Mouse (Mus musculus): ENCODE measurements around the gene Adcy1. TPM values are rescaled to one million over a fixed set of nuclear protein-coding genes. Genes with fewer than 3 reads are reported as not detected.

Gene Adcy1
- polyA plus RNA-seq, 1 experiment, result 2.3 TPM

DNA sequence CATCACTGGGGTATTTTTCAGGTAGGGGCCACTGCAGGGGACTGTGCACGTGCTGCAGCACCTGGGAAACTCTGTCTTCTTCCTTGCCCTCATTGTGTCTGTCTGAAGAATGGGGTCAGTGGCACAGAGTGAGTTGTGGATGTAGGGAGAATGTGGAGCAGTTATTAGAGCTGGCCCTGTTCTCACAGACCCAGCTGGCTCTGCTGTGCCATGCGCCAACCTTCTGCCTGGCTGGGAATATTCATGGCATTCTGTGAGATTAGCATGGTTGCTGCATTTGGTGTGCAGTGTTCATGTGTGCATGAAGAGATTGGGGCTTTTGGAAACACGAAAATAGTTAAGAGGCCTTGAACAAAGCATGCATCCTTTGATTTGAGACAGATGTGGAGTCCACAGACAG, 10.3 kb downstream of the Adcy1 start:
- H3K4me1 ChIP-seq (replicated peaks; ENCODE audit: control insufficient read depth, insufficient read depth, low read length), result no peaks in the 10 kb centered on the region
- no peak overlapping the region for H3K4me3 ChIP-seq (ENCODE audit: control insufficient read depth, insufficient read depth, low read length)
- DNase-seq, result no peak
- H3K27ac ChIP-seq (ENCODE audit: control insufficient read depth, insufficient read depth, low read length), result no peak overlapping the region
- TF ChIP-seq POLR2A (IDR thresholded peaks at IDR 0.05; ENCODE audit: control insufficient read depth, extremely low read depth, insufficient read depth, low read length, poor library complexity) (no peak), CTCF (IDR thresholded peaks at IDR 0.05; ENCODE audit: borderline replicate concordance, control insufficient read depth, extremely low read depth, insufficient read depth, low read length, poor library complexity) (no peak)
- H3K27me3 ChIP-seq (ENCODE audit: control insufficient read depth, insufficient read depth, low read length), result no peaks in the 10 kb centered on the region
- no peaks in the 10 kb centered on the region for H3K36me3 ChIP-seq (ENCODE audit: control insufficient read depth, insufficient read depth, low read length)
- 82% methylated on average over 3 of the region's 3 CpGs for WGBS

DNA sequence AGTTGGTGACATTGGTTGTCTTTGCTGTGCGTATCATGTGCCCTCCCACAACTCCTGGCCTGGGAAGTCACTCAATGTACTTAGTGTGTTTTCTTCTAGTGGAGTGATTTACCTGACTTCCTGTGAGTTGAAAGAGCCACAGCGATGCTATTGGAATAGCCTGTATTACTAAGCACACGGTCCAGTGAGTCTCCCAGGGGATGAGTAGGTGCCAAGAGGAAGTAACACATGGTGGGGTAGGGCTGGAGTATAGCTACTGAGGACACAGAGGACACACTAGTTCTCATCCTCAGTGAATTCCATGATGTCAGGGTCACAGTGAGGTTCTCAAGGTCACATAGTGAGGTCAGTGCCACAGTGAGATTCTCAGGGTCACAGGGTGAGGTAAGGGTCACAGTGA, 13.2 kb downstream of the Adcy1 start:
- no peak for TF ChIP-seq CTCF (IDR thresholded peaks at IDR 0.05; ENCODE audit: borderline replicate concordance, control insufficient read depth, extremely low read depth, insufficient read depth, low read length, poor library complexity)
- no peak for TF ChIP-seq POLR2A (IDR thresholded peaks at IDR 0.05; ENCODE audit: control insufficient read depth, extremely low read depth, insufficient read depth, low read length, poor library complexity)

DNA sequence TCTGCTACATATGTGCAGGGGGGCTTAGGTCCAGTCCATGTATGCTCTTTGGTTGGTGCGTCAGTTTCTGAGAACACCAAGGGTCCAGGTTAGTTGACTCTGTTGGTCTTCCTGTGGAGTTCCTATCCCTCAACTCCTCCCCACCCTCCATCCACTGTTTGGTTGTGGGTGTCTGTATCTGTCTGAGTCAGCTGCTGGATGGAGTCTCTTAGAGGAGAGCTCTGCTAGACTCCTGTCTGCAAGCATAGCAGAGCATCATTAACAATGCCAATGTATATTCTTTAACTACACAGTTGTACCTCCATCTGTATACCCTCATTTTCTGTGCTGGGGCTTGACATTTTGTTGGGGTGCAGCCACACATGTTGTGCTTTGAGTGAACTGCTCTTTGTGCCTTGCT, 18.6 kb downstream of the Adcy1 start:
- WGBS, result 100% methylated on average over 1 of the region's 1 CpGs
- H3K4me1 ChIP-seq (replicated peaks; ENCODE audit: control insufficient read depth, insufficient read depth, low read length), result no peaks in the 10 kb centered on the region
- H3K4me3 ChIP-seq (ENCODE audit: control insufficient read depth, insufficient read depth, low read length), result no peak overlapping the region
- H3K27ac ChIP-seq (ENCODE audit: control insufficient read depth, insufficient read depth, low read length), result no peak overlapping the region
- TF ChIP-seq CTCF (IDR thresholded peaks at IDR 0.05; ENCODE audit: borderline replicate concordance, control insufficient read depth, extremely low read depth, insufficient read depth, low read length, poor library complexity) (no peak), POLR2A (IDR thresholded peaks at IDR 0.05; ENCODE audit: control insufficient read depth, extremely low read depth, insufficient read depth, low read length, poor library complexity) (no peak)
- DNase-seq, result no peak
- H3K27me3 ChIP-seq (ENCODE audit: control insufficient read depth, insufficient read depth, low read length), result no peaks in the 10 kb centered on the region
- no peaks in the 10 kb centered on the region for H3K36me3 ChIP-seq (ENCODE audit: control insufficient read depth, insufficient read depth, low read length)

More for the DNA sequence above, 13.2 kb downstream of the Adcy1 start:
- Histone ChIP-seq H3K4me1 (replicated peaks; ENCODE audit: control insufficient read depth, insufficient read depth, low read length) (no peaks in the 10 kb centered on the region), H3K27me3 (ENCODE audit: control insufficient read depth, insufficient read depth, low read length) (no peaks in the 10 kb centered on the region), H3K4me3 (ENCODE audit: control insufficient read depth, insufficient read depth, low read length) (no peak overlapping the region), H3K27ac (ENCODE audit: control insufficient read depth, insufficient read depth, low read length) (no peak overlapping the region), H3K36me3 (ENCODE audit: control insufficient read depth, insufficient read depth, low read length) (no peaks in the 10 kb centered on the region)
- WGBS, result 76% methylated on average over 3 of the region's 3 CpGs
- no peak for DNase-seq

DNA sequence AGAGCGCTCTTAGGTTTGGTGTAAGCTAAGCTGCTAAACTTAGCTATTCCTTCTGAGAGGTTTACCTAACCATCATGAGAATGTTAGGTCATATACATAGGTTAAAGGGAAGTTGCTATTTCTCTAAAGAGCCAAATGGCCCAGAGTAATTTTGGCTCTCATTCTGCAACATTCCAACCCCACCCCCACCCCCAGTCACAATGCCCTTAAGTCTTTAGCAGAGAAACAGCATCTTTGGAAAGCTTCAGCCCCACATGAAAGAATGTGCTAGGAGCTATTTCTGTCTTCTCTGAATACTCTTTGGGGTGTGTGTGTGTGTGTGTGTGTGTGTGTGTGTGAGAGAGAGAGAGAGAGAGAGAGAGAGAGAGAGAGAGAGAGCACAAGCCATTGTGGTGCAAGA, 20.6 kb downstream of the Adcy1 start:
- no peak for TF ChIP-seq POLR2A (IDR thresholded peaks at IDR 0.05; ENCODE audit: control insufficient read depth, extremely low read depth, insufficient read depth, low read length, poor library complexity)
- no peak for TF ChIP-seq CTCF (IDR thresholded peaks at IDR 0.05; ENCODE audit: borderline replicate concordance, control insufficient read depth, extremely low read depth, insufficient read depth, low read length, poor library complexity)
- H3K36me3 ChIP-seq (ENCODE audit: control insufficient read depth, insufficient read depth, low read length), result no peaks in the 10 kb centered on the region
- H3K4me1 ChIP-seq (replicated peaks; ENCODE audit: control insufficient read depth, insufficient read depth, low read length), result no peaks in the 10 kb centered on the region
- no peak for DNase-seq
- no peaks in the 10 kb centered on the region for H3K27me3 ChIP-seq (ENCODE audit: control insufficient read depth, insufficient read depth, low read length)
- H3K27ac ChIP-seq (ENCODE audit: control insufficient read depth, insufficient read depth, low read length), result no peak overlapping the region
- no peak overlapping the region for H3K4me3 ChIP-seq (ENCODE audit: control insufficient read depth, insufficient read depth, low read length)
- WGBS, result 98% methylated on average over 1 of the region's 1 CpGs

DNA sequence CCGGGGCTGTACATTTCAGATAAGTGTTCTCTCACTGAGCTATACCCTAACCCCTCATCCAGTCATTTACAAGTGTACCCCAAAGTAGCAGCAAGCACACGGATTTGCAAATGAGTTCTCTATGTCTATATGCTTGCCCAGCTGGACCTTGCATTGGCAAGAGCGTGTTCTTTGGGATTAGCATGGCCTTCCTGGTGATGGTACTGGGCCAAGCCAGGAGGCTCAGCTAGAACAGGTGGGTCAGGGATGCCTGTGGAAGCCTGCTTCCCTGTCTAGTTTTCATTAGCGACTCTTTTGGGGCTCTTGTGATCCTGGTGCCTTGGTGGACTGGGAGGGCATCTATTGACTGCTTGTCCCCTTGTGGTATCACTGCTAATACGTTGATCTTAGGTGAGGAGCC, 21.9 kb downstream of the Adcy1 start:
- 84% methylated on average over 5 of the region's 5 CpGs for WGBS

DNA sequence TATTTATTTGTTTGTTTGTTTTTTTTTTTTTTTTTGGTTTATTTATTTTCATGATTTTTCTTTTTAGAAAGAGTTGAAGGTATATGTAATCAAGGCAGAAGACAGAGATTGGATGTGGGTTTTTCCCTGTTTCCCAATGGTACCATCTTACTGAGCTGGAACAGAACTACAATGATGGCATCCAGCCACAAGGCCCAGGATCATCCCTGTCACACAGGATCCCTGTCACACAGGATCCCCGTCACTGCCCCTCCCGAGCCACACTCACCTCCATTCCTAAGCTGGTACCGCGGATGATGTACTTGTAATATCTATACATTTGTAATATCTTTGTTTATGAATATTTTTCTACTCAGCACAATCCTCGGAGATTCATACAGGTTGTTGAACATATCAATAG, 27.8 kb downstream of the Adcy1 start:
- H3K27me3 ChIP-seq (ENCODE audit: control insufficient read depth, insufficient read depth, low read length), result no peaks in the 10 kb centered on the region
- no peak for DNase-seq
- no peaks in the 10 kb centered on the region for H3K4me1 ChIP-seq (replicated peaks; ENCODE audit: control insufficient read depth, insufficient read depth, low read length)
- 96% methylated on average over 5 of the region's 5 CpGs for WGBS
- TF ChIP-seq CTCF (IDR thresholded peaks at IDR 0.05; ENCODE audit: borderline replicate concordance, control insufficient read depth, extremely low read depth, insufficient read depth, low read length, poor library complexity), result no peak
- TF ChIP-seq POLR2A (IDR thresholded peaks at IDR 0.05; ENCODE audit: control insufficient read depth, extremely low read depth, insufficient read depth, low read length, poor library complexity), result no peak
- H3K4me3 ChIP-seq (ENCODE audit: control insufficient read depth, insufficient read depth, low read length), result no peak overlapping the region
- no peaks in the 10 kb centered on the region for H3K36me3 ChIP-seq (ENCODE audit: control insufficient read depth, insufficient read depth, low read length)
- H3K27ac ChIP-seq (ENCODE audit: control insufficient read depth, insufficient read depth, low read length), result no peak overlapping the region

More for the DNA sequence above, 21.9 kb downstream of the Adcy1 start:
- Histone ChIP-seq H3K4me3 (ENCODE audit: control insufficient read depth, insufficient read depth, low read length) (no peak overlapping the region), H3K36me3 (ENCODE audit: control insufficient read depth, insufficient read depth, low read length) (no peaks in the 10 kb centered on the region), H3K27ac (ENCODE audit: control insufficient read depth, insufficient read depth, low read length) (no peak overlapping the region), H3K27me3 (ENCODE audit: control insufficient read depth, insufficient read depth, low read length) (no peaks in the 10 kb centered on the region), H3K4me1 (replicated peaks; ENCODE audit: control insufficient read depth, insufficient read depth, low read length) (no peaks in the 10 kb centered on the region)
- DNase-seq, result no peak
- TF ChIP-seq CTCF (IDR thresholded peaks at IDR 0.05; ENCODE audit: borderline replicate concordance, control insufficient read depth, extremely low read depth, insufficient read depth, low read length, poor library complexity) (no peak), POLR2A (IDR thresholded peaks at IDR 0.05; ENCODE audit: control insufficient read depth, extremely low read depth, insufficient read depth, low read length, poor library complexity) (no peak)

DNA sequence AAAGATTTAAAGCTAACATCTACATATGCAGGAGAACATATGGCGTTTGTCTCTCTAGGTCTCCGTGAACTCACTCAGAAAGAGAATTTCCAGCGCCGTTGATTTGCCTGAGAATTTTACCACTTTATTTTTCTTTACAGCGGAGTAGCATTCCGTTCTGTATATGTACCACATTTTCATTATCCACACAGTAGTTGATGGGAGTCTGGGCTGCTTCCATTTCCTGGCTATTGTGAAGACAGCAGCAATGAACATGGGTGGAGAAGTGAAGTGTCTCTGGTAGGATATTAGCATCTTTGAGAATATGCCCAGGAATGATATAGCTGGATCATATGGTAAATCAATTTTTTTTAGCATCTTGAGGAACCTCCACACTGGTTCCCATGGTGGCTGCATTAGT, 31.6 kb downstream of the Adcy1 start:
- Histone ChIP-seq H3K27ac (ENCODE audit: control insufficient read depth, insufficient read depth, low read length) (no peak overlapping the region), H3K4me1 (replicated peaks; ENCODE audit: control insufficient read depth, insufficient read depth, low read length) (no peaks in the 10 kb centered on the region), H3K36me3 (ENCODE audit: control insufficient read depth, insufficient read depth, low read length) (no peaks in the 10 kb centered on the region), H3K4me3 (ENCODE audit: control insufficient read depth, insufficient read depth, low read length) (no peak overlapping the region), H3K27me3 (ENCODE audit: control insufficient read depth, insufficient read depth, low read length) (no peaks in the 10 kb centered on the region)
- WGBS, result 97% methylated on average over 6 of the region's 6 CpGs
- no peak for TF ChIP-seq POLR2A (IDR thresholded peaks at IDR 0.05; ENCODE audit: control insufficient read depth, extremely low read depth, insufficient read depth, low read length, poor library complexity)
- TF ChIP-seq CTCF (IDR thresholded peaks at IDR 0.05; ENCODE audit: borderline replicate concordance, control insufficient read depth, extremely low read depth, insufficient read depth, low read length, poor library complexity), result no peak
- no peak for DNase-seq

All from thymus, adult 2 months (tissue).